Mouse (Mus musculus) lung, postnatal 0 days (tissue): ENCODE results near the gene Fgd2.

Source experiments
- CTCF ChIP-seq: IDR thresholded peaks from 2 replicates; pipeline ENCODE4 v1.5.1; 2016; ENCODE audit warnings: antibody characterized with exemption, mild to moderate bottlenecking
- EP300 ChIP-seq: IDR thresholded peaks from 2 replicates; pipeline ENCODE4 v1.6.1; 2016; ENCODE audit warnings: antibody characterized with exemption, mild to moderate bottlenecking, control low read depth

GRCm38 (mm10) chr17:29321765-29322602 lies 38.7 kb upstream of the Fgd2 start:
- no peak for TF ChIP-seq CTCF
- TF ChIP-seq EP300 = no peak
